Mouse (Mus musculus): ENCODE data around the gene Smad6. TPM values are rescaled to one million over a fixed set of nuclear protein-coding genes. Genes with fewer than 3 reads are reported as not detected.

Smad6 gene
- polyA plus RNA-seq (2015; fragmentation: Nextera tagmentation; extraction: Ambion mirVana): 2.5 and 2.6 TPM in 2 replicates

DNA sequence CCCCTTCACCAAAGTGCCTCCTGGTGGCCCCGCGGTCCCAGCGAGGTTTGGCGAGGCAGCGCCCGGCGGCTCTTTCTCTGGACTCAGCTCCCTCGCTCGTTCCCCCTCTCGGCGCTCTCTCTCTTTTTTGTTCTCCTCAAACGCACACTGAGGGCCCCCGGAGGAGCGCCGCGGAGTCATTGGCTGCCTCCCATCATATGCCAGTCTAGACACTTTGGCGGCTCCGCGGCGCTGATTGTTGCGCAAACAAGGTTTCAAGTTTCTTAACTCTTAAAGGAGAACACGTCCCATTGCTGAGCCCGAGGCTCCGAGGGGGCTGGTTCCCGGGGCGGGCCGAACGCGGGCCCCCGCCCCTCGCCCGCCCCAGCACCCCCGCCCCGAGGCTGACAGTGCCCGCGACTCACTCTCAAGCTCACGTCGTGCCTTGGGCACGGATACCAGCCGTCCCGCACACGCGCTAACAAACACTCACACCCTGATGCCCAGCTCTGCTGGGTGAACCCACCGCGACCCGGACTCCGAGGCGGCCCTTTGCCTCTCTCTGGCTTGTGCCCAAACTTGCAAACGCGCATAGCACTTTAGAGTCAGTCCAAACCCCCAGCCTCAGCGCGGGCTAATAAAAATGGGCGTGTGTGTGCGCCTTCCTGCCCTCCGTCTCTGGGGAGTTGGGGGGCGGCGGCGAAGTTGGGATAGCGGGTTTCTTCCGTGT lies at the start of gene Smad6:
TSS of gene Smad6 (minus strand) at position 207 of the 709 bp plus-strand sequence.
- peak within 1 kb of the TSS; percentile 93 for H3K4me2 ChIP-seq
- H3K9me3 ChIP-seq: no peaks in the 10 kb centered on the region
- ATAC-seq (ENCODE audit: low FRiP score, low read depth): peak; percentile 69
- H3K9ac ChIP-seq: peak within 1 kb of the TSS; percentile 52
- peak within 1 kb of the TSS; percentile 76 for H3K27ac ChIP-seq (replicated peaks)
- under 1% methylated on average over 51 of the region's 60 CpGs for WGBS
- H3K4me3 ChIP-seq: peak within 1 kb of the TSS; percentile 53
- H3K27me3 ChIP-seq: peaks cover 22% of the 10 kb centered on the region
- no peaks in the 10 kb centered on the region for H3K36me3 ChIP-seq
- H3K4me1 ChIP-seq (replicated peaks): peaks cover 52% of the 10 kb centered on the region

DNA sequence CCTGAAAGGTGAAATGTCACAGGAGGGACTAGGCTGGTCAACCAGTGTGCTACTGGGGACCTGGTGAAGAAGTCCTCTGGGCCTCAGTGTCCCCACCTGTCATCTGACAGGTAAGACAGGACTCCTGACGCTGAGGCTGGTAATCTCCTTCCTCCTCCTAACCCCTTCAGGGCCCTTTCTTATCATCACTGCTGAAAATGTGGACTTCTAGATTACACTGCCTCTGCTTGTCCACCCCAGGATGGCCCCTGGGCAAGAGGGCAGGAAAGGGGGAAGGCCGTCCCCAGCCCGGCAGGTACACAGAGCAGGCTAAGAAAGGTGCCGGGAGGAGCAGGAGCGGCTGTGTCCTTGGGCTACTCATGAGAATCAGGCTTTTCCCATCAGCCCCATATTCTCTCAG lies 48.8 kb upstream of the Smad6 start:
- no peaks in the 10 kb centered on the region for H3K36me3 ChIP-seq

GRCm38 (mm10) chr9:64069131-64069530 lies 47.3 kb upstream of the Smad6 start:
- H3K4me3 ChIP-seq: no peak overlapping the region
- H3K4me1 ChIP-seq (replicated peaks): peaks cover 10% of the 10 kb centered on the region
- 89% methylated on average over 5 of the region's 5 CpGs for WGBS
- H3K4me2 ChIP-seq: no peak overlapping the region
- no peak overlapping the region for H3K27ac ChIP-seq (replicated peaks)
- H3K9me3 ChIP-seq: no peaks in the 10 kb centered on the region
- ATAC-seq (ENCODE audit: low FRiP score, low read depth): no peak
- H3K27me3 ChIP-seq: no peaks in the 10 kb centered on the region
- no peak overlapping the region for H3K9ac ChIP-seq
- no peaks in the 10 kb centered on the region for H3K36me3 ChIP-seq

More for the DNA sequence above, 48.8 kb upstream of the Smad6 start:
- ATAC-seq (ENCODE audit: low FRiP score, low read depth): no peak
- Histone ChIP-seq H3K9ac (no peak overlapping the region), H3K27me3 (no peaks in the 10 kb centered on the region), H3K9me3 (no peaks in the 10 kb centered on the region), H3K4me2 (no peak overlapping the region), H3K27ac (replicated peaks) (no peak overlapping the region), H3K4me3 (no peak overlapping the region), H3K4me1 (replicated peaks) (peaks cover 10% of the 10 kb centered on the region)
- WGBS: 91% methylated on average over 5 of the region's 5 CpGs

GRCm38 (mm10) chr9:64068571-64068970 lies 46.7 kb upstream of the Smad6 start:
- H3K27ac ChIP-seq (replicated peaks): no peak overlapping the region
- no peak overlapping the region for H3K4me3 ChIP-seq
- H3K4me2 ChIP-seq: no peak overlapping the region
- no peak for ATAC-seq (ENCODE audit: low FRiP score, low read depth)
- peaks cover 10% of the 10 kb centered on the region for H3K4me1 ChIP-seq (replicated peaks)
- no peaks in the 10 kb centered on the region for H3K36me3 ChIP-seq
- 100% methylated on average over 1 of the region's 1 CpGs for WGBS
- no peaks in the 10 kb centered on the region for H3K9me3 ChIP-seq
- no peaks in the 10 kb centered on the region for H3K27me3 ChIP-seq
- no peak overlapping the region for H3K9ac ChIP-seq

DNA sequence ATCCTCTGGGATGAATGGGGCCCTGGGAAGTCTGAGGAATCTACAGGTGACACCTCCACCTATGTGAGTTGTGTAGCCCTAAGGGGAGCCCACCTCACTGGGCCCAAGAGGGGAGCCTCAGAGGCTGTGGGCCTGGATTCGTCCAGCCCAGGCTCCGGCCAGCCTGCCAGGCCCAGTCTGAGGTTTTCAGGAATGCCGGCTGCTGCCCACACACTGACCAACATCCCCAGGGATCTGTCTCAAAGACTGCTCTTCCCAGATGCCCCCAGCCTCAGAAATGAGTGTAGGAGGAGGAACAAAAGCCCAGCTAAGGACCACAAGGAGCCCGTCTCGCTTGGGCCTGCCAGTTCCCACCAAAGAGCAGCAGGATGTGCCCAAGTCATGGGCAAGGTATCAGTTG lies 45.9 kb upstream of the Smad6 start:
- no peak for ATAC-seq (ENCODE audit: low FRiP score, low read depth)
- no peak overlapping the region for H3K4me3 ChIP-seq
- peaks cover 10% of the 10 kb centered on the region for H3K4me1 ChIP-seq (replicated peaks)
- no peak overlapping the region for H3K27ac ChIP-seq (replicated peaks)
- H3K4me2 ChIP-seq: no peak overlapping the region
- H3K9ac ChIP-seq: no peak overlapping the region
- no peaks in the 10 kb centered on the region for H3K27me3 ChIP-seq
- H3K36me3 ChIP-seq: no peaks in the 10 kb centered on the region
- WGBS: 86% methylated on average over 5 of the region's 5 CpGs
- H3K9me3 ChIP-seq: no peaks in the 10 kb centered on the region

DNA sequence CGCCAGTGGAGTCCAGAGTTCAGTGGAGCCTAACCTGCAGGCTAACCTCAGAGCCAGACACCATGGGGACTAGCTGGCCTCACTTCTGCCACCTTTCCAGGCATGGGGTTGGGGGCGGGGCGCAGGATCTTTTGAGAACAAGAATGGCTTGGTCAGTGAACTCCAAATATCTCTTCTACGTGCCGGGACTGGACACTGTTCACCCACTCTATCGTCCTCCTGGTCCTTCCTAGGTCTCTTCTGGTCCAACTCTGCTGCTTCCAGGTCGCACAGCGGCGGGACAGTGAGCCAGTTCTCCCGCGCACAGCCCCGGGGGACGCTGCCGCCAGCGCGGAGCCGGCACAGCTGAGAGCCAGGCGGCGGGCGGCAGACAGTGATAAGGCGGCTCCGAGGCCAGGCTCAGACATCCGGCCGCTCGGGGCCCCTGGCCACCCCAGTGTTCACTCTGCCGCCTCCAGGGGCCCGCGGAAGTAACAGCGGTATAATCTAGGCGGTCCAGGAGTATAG lies 38.2 kb upstream of the Smad6 start:
- no peak overlapping the region for H3K9ac ChIP-seq
- peak overlapping the region; percentile 51 for H3K4me2 ChIP-seq
- WGBS: 4% methylated on average over 30 of the region's 30 CpGs
- H3K27me3 ChIP-seq: peaks cover 17% of the 10 kb centered on the region; the same call in 1 of the 2 replicates
- H3K36me3 ChIP-seq: no peaks in the 10 kb centered on the region
- no peaks in the 10 kb centered on the region for H3K9me3 ChIP-seq
- H3K4me1 ChIP-seq (replicated peaks): peaks cover 20% of the 10 kb centered on the region
- no peak overlapping the region for H3K27ac ChIP-seq (replicated peaks)
- ATAC-seq (ENCODE audit: low FRiP score, low read depth): no peak
- peak overlapping the region; percentile 15; the same call in 1 of the 2 replicates for H3K4me3 ChIP-seq

DNA sequence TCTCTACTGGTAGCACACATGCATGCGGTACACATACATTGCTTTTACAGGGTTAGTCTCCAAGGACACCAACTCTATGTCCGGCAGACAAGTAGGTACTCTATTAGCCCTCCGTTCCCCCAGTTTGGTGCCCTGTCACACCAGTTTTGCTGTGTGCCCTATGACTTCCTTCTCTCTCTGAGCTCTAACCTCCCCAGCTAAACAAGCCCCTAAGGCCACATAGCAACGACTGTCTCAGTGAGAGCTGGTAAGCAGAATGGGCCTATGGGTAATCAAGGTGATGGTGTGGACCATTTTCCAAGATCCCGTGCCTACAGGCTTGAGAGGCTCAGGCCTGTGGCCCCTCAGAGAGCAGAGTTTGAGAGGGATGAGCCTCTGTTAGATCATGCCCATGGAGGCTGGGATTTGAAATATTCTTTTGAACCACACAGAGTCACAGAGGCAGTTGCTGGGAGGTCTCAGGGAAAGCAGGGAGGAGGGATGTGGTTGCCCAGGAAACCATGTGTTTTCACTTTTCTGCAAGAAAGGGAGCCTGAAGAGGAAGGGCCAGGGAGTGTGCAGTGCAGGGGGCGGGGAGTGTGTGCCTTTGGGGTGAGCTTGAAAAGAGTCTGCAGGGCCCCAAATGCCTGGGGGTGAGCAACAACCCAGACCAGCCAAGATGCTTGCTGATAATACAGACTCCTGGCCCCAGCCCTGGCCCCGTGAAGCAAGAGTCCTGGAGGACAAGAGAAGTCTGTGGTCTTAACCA lies 36.2 kb upstream of the Smad6 start:
- WGBS: 45% methylated on average over 7 of the region's 7 CpGs
- Histone ChIP-seq H3K4me1 (replicated peaks) (peaks cover 20% of the 10 kb centered on the region), H3K27ac (replicated peaks) (0 out of 2 replicates have a peak overlapping the region, but pooled peaks have one; percentile 37), H3K4me2 (no peak overlapping the region), H3K27me3 (peaks cover 17% of the 10 kb centered on the region; the same call in 1 of the 2 replicates), H3K36me3 (no peaks in the 10 kb centered on the region), H3K9me3 (no peaks in the 10 kb centered on the region), H3K4me3 (no peak overlapping the region), H3K9ac (no peak overlapping the region)
- ATAC-seq (ENCODE audit: low FRiP score, low read depth): peak; percentile 84

GRCm38 (mm10) chr9:64055162-64055561 lies 33.3 kb upstream of the Smad6 start:
- Histone ChIP-seq H3K4me3 (no peak overlapping the region), H3K9me3 (no peaks in the 10 kb centered on the region), H3K4me2 (no peak overlapping the region), H3K4me1 (replicated peaks) (peaks cover 19% of the 10 kb centered on the region), H3K27ac (replicated peaks) (no peak overlapping the region), H3K9ac (no peak overlapping the region), H3K27me3 (peaks cover 3% of the 10 kb centered on the region), H3K36me3 (no peaks in the 10 kb centered on the region)
- 68% methylated on average over 9 of the region's 9 CpGs for WGBS
- ATAC-seq (ENCODE audit: low FRiP score, low read depth): no peak

DNA sequence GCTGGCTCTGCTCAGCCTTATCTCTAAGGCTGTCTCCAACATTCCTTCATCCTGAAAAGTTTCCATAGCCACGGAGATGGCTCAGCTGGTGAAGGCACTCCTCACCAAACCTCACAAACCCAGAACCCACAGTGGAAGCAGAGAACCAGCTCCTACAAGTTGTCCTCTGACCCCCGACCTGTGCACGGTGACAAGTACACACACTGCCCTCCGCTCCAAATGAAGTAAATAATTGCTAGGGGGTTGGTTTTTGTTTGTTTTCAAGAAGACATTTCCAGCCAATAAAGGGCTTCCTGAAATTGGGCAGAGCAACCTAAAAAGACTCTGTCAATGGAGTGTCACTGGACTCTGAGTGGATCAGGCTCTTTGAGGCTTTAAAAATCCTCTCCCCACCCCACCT lies 31.9 kb upstream of the Smad6 start:
- Histone ChIP-seq H3K27ac (replicated peaks) (no peak overlapping the region), H3K36me3 (no peaks in the 10 kb centered on the region), H3K4me3 (no peak overlapping the region), H3K9ac (no peak overlapping the region), H3K4me1 (replicated peaks) (peaks cover 21% of the 10 kb centered on the region), H3K27me3 (no peaks in the 10 kb centered on the region; the same call in 1 of the 2 replicates), H3K9me3 (no peaks in the 10 kb centered on the region), H3K4me2 (no peak overlapping the region)
- no peak for ATAC-seq (ENCODE audit: low FRiP score, low read depth)
- WGBS: 62% methylated on average over 4 of the region's 4 CpGs

- no peak for ATAC-seq (ENCODE audit: low FRiP score, low read depth)
- 87% methylated on average over 2 of the region's 2 CpGs for WGBS
These were observed 29.4 kb upstream of the Smad6 start for GRCm38 (mm10) chr9:64051241-64051640.

GRCm38 (mm10) chr9:64050513-64051065 lies 28.7 kb upstream of the Smad6 start:
- Histone ChIP-seq H3K27ac (replicated peaks) (no peak overlapping the region), H3K9ac (peak overlapping the region; percentile 12; the same call in 1 of the 2 replicates), H3K36me3 (no peaks in the 10 kb centered on the region), H3K27me3 (no peaks in the 10 kb centered on the region; the same call in 1 of the 2 replicates), H3K4me1 (replicated peaks) (peaks cover 10% of the 10 kb centered on the region), H3K9me3 (no peaks in the 10 kb centered on the region), H3K4me3 (peak overlapping the region; percentile 33; the same call in 1 of the 2 replicates), H3K4me2 (peak overlapping the region; percentile 68)
- ATAC-seq (ENCODE audit: low FRiP score, low read depth): no peak
- 43% methylated on average over 8 of the region's 8 CpGs for WGBS

More at GRCm38 (mm10) chr9:64051241-64051640, 29.4 kb upstream of the Smad6 start:
- H3K4me1 ChIP-seq (replicated peaks): peaks cover 10% of the 10 kb centered on the region
- H3K4me2 ChIP-seq: no peak overlapping the region
- no peak overlapping the region for H3K27ac ChIP-seq (replicated peaks)
- H3K27me3 ChIP-seq: no peaks in the 10 kb centered on the region; the same call in 1 of the 2 replicates
- no peaks in the 10 kb centered on the region for H3K9me3 ChIP-seq
- H3K36me3 ChIP-seq: no peaks in the 10 kb centered on the region
- no peak overlapping the region for H3K9ac ChIP-seq
- H3K4me3 ChIP-seq: no peak overlapping the region

Data from hindbrain, embryonic 15.5 days (tissue).